Mouse (Mus musculus) left cerebral cortex, postnatal 14 days (tissue): ENCODE measurements at regions not wholly inside any gene's neighbourhood (a gene's known extent, or its start where the extent isn't known, plus 50 kb on each side); places are given as distances from the start of the nearest gene placed in this dataset.

ENCODE experiments used
- DNase-seq, 2 experiments: peaks; one replicate each; pipeline ENCODE4 v3.0.0; 2021 to 2022; ENCODE audit warnings: low spot score in 2 of 2, mixed read lengths in 1 of 2
- intact Hi-C: fragments of 180-260 bp; cut with DNase I; formaldehyde crosslinking; loops from one replicate; pipeline ENCODE4 v1.15.1; 2025

DNA sequence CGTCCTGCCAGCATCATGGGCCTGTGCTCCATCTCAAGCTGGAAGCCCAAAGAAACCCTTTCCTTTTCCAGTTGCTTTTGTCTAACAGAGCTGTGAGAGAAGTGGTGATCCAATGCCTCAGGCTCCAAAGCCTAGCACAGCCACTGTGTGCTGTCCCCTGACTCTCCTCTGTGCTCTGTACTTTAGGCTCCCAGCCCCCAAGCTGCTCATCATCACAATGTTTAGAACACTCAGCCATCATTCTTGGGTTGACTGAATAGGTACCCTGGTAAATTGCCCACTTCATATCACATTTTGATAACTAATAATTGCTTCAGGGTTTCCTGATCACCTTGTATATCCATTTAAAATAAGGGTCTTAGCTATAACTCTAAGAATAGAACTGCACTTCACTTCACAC lies 178.8 kb downstream of the Ifng start:
- intact Hi-C loops: no loop called here
- no peak for DNase-seq

DNA sequence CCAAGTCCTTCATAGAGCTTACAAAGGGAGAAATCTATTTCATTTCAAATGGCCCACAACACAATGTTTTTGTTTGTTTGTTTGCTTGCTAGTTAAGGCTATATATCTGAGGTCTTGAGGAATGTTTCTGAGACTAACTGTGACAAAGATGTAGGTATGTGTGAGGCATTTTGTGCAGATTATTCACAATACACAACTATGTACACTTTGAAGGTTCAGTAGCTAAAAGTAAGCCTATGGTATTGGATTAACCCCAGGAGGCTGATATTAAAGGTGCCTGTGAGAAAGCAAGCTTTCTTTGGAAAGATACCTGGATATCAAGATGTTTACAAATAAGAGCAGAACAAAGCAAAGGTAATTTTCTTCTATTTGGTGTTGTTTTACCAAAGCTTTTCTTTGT lies 179.8 kb downstream of the Ifng start:
- intact Hi-C loops: no loop called here
- no peak for DNase-seq

DNA sequence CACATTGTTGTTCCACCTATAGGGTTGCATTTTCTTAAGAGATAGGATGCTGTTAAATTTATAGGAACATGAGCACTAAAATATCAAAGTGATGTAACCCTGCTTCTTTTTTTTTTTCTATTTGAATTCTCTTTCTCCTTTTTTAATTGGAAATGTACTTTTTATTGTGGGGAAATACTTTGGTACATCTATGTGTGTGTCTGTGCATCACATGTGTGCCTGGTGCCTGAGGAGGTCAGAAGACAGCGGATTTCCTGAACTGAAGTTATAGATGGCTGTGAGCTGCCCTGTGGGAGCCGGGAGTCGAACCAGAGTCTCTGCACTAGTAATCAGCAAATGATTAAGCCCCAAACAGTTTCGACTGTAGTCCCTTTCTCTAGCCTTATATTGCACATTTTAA lies 180.7 kb downstream of the Ifng start:
- intact Hi-C loops: no loop called here
- no peak for DNase-seq

DNA sequence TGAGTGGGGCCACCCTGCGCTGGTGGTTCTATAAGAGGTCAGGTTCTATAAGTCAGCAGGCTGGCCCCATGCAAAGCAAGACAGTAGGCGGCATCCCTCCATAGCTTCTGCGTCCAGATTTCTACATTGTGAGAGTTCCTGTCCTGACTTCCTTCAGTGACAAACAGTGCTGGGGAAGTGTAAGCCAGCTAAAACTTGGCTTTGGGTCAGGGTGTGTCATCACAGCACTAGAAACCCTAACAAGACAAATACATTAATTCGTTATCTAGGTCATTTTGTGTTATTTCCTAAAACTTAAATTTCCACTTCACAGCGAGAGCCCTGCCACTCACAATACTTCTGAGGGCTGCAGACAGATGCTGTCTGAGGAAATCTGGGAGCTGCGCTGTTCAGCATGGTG lies 181.3 kb downstream of the Ifng start:
- DNase-seq: no peak
- intact Hi-C loops: no loop called here

DNA sequence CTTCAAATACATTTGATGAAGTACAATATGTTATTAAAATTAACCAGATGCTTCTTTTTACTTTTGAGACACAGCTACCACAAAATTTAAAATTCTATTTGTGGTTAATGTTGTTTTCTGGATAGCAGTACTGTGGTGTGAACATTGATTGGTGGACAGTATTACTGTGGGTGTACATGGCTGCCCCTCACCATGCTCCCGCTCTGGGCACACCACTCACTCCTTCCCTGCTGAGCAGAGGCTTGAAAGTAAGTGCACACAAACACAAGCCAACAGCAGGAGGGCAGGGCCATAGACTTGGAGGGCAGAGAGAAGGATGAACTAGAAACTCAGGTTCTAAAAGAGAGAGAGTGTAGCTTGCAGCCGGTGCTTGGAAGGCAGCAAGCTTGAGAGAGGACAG lies 182.1 kb downstream of the Ifng start:
- intact Hi-C loops: no loop called here
- DNase-seq: no peak

DNA sequence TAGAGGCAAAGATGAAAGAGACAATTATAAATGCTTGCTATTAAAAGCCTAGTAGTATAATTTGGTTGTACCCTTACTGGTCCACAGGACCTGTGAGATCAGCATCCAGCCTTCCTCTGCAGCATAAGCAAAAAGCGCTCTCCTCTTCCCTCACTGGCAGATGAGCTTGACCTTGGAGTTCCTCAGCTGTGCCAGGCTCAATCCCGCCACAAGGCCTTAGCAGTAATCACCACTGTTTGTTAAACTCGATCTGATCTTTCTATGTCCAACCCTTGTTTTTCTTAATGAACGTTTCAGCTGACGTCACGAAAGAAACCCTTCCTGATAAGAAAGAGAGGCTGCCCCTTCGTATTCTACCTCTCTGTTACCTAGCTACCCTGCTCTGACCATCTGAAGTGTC lies 183.5 kb downstream of the Ifng start:
- no peak for DNase-seq
- intact Hi-C loops: no loop called here

DNA sequence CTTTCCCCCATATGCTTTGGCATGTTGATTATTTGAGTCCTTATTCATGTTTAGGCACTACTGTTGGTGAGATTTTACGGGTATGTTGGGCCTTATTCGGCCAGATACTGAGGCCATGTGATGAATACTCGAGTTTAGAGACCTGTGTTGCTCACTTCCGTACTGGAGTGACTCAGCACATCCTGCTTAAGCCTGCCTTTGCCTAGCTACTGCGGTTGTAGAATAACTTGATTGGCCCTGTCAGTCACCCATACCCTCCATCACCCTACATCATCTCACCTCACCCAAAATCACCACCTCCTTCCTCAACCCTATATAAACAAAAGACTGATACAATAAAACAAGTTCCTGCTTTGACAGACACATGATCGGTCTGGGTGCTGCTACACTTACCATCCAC lies 187.2 kb downstream of the Ifng start:
- no peak for DNase-seq
- intact Hi-C loops: no loop called here

DNA sequence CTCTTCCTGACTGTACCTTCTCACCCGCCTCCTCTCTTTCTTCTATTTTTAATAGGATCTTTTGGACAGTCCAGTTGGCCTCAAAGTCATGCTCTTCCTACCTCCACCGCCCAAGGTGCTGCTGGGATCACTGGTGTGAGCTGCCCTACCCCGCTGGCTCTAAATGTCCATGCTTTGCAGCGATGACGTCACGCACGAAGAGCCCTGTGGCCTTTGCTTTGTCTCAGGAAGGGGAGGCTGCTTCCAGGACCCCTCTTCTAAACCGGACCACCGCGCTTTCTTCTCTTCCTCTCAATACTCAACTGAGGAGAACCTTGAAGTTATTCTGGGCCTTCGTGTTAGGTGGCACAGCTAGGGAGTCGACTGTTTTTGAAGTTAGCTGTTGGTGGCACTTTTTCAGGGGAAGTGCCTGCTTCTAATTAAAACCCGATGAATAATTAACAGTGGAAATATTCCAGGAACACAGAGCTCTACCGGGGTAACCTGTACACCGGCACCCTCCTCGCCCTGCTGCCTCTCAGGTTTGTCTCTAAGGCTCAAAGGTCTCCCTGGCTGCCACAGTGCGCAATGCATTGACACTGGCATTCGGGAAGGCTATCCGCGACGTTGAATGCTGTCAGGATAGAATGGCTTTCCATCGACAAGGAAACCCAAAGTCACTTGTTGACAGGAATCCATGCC lies 188.7 kb downstream of the Ifng start:
- no peak for DNase-seq
- intact Hi-C loops: no loop called here

DNA sequence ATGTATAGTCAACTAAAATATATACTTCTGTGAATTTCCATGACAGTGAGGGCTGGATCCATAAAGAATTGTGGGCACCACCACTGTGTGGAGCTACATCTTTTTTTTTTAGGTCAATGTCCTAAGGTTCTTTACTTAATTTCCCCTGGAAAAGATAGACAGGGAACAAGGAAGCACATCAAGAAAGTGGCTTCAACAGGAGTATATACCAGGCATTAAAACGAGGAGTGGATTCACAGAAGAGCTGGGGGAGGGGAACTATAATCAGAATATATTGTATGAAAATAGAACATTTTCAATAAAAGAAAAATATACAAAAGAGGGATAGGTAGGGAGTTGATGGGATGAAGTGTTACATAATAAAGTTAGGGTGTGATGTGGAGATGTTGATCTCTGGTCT lies 190.9 kb downstream of the Ifng start:
- intact Hi-C loops: no loop called here
- no peak for DNase-seq

DNA sequence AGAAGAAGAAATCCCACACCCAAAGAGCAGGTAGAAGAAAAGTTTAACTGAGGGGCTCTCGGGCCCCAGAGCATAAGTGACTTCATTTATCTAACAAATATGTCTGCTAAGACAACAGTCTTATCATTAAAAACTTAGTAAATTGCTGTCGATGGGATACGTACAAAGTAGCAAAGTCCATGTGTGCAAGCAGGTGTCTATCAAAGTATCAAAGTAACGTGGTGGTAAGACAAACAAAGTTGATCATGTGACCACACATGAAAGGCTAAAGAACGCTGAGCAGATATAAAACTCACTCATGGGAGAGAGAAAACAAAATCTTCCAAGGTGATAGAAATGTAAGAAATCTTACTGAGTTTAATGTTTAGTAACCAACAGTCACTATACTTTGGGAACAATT lies 191.3 kb downstream of the Ifng start:
- DNase-seq: no peak
- intact Hi-C loops: no loop called here

DNA sequence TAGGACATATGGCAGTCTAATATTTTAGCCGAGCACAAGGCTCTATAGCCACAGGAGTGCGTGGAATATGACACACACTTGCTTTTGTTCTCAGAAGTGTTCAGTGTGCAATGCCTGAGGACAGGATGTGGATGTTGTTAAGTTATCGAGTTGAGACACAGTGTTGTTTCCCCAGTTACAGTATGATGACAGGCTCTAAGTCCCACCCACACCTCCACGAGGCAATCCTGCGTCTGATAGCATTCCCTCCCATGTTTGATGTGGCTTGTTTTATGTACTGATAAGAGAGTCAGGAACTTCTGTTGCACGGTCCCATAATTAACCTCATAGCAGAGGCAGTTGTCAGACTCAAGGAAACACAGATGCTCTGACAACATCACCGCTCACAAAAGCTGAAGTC lies 192.6 kb downstream of the Ifng start:
- intact Hi-C loops: no loop called here
- no peak for DNase-seq

DNA sequence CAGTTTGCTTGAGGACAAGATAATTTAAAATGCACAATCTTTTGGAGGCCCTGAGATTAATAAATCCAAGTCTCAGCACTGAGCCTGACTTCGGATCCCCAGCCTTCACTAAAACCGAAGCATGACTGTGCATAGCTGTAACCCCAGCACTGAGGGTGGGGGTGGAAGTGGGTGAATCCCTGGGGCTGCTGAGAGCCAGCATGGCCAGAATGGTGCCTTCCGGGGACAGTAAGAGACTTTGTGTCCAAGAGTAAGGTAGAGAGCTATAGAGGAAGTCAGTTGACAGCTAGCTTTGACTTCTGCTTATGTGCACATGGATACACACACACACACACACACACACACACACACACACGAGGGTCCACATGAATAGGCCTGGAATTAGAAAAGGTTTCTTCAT lies 198.3 kb downstream of the Ifng start:
- intact Hi-C loops: no loop called here
- no peak for DNase-seq

DNA sequence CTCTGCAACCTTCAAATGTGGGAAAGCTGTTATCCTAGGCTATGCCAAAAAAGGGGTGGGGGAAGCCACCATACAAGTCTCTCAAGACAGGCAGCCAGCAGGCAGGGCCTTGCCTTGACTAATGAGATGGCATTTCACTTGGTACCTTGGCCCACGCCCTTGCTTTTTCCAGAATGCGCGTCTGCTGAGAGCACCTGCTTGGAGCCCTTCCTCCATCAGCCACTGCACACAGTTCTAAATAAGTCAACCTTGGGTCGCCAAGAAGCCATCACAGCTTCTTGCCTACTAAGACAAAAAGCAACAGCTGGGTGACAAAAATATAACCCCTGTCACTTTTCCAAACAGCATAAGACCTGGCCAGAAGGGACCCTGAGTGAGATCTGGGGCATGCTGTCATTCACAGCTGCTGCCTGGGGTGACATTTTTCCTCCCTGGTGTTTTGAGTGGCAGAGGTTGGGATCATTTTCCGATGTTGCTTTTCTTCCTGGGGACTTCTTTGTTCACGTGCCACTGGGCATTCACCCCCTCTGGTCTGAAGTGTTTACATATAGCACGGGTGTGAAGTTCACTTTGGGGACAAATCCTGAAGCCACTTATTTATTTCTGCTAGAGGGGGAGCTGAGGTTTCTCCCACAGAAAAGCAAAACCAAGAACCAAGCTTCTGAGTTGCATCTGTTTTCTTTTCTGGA lies 199.4 kb downstream of the Ifng start:
- intact Hi-C loops: loop anchor here (5.0 kb wide), 1 partner anchor 72 kb away; no protein-coding TSS in a partner anchor

DNA sequence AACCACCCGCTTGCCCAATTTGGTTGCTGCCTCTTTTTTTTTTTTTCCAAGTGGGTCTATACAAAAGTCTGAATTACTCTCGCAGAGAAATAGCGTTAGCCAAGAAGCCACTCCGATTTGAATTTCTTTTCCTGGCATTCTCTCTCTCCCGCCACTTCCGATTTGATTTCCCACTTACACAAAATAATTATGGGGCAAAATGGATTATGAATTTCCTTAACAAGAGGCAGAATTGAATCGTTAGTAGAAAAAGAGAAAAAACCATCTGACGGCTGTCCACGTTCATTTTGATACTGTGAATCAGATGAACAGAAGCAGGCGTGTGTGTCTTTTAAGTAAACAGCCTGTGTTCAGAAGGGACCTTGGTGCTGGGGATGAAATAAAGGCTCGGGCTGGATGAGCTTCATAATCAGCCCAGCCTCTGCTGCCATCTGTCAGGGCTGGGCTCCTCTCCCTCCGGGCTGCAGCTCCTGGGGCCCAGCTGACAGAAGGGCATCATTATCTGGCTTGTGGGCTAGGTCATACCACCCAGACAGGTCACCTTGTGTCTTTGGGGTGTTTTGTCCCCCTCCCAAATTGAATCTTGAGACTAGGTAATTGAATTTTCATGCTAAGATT lies 200.1 kb downstream of the Ifng start:
- intact Hi-C loops: loop anchor here (5.0 kb wide), 1 partner anchor 71 kb away; no protein-coding TSS in a partner anchor

More for the DNA sequence above, 199.4 kb downstream of the Ifng start:
- DNase-seq: peak; percentile 17 to 23

DNA sequence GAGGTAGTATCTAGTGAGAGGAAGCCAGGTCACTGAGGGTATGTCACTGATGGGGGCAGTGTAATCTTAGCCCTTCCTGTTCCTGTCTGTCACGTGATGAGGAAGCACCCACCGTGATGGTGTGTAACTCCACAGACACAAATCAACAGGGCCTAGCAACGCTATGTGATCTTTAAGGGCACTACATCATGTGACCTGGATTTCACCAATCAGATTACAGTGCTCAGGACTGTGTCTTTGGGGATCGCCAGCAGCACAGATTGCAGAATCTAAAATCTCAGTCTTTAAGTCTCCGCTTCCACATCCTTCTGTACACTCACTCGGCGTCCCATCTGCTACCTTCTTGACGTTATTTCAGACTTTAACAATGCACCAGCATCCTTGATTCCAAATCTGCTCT lies 202.8 kb downstream of the Ifng start:
- intact Hi-C loops: loop anchor here (5.0 kb wide), 1 partner anchor 69 kb away; no protein-coding TSS in a partner anchor
- DNase-seq: peak; percentile 42 to 43

More for the DNA sequence above, 200.1 kb downstream of the Ifng start:
- DNase-seq: peak in 1 of 2 experiments; percentile 54

DNA sequence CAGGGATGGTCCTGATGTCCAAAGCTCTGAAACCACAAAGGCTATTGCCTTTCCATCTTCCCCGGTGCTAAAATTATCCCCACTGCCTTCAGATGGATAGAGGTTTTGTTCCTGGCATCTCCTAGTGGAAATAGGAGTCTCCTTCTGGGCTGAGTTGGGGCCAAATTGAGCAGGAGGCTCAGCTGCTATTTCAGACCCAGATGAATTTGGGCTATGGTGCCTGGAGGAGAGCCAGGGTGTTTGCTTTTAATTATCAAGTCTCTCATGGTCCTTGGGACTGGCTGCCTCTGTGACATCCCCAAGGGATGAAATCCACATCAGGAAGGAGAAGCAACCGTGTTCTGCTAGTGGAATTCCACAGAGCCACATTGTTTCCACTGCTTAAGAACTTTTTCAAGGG lies 207.3 kb downstream of the Ifng start:
- intact Hi-C loops: no loop called here
- peak; percentile 16 to 24 for DNase-seq

DNA sequence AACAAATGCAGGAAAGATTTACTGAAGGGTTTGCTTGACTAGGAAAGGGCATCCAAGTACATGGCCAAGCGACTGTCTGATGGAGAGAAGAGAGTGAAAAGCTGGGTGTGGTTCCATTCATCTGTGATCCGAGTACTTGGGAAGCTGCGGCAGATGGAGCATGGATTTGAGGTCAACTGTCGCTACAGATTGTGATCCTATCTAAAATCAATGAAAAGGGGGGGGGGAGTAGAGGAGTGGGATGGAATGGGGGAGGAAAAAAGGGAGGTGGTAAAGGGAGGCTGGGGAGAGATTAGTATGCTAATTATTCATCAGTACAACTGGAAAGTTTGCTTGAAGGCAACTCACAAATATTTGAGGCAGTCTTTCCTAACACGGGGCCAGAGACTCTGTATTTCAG lies 213.4 kb downstream of the Dyrk2 start:
- no peak for DNase-seq
- intact Hi-C loops: no loop called here

DNA sequence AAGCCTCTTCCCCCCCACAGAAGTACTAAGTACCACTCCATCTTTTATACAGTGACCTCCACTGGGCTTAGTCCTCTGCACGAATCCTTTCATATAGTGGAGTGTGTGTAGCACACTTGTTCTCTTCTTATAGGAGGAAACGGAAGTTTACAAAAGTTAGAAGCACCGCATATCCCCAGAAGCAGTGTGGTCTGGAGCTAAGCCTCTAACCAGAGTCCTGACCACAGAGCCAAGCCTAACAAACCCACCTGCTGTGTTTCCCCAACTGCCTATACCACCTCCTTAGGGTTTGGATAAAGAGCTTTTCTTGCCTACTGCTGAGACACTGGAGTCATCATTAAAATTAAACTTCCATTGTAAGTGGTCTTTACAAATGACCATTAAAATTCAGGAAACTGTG lies 204.0 kb downstream of the Dyrk2 start:
- DNase-seq: no peak
- intact Hi-C loops: no loop called here

DNA sequence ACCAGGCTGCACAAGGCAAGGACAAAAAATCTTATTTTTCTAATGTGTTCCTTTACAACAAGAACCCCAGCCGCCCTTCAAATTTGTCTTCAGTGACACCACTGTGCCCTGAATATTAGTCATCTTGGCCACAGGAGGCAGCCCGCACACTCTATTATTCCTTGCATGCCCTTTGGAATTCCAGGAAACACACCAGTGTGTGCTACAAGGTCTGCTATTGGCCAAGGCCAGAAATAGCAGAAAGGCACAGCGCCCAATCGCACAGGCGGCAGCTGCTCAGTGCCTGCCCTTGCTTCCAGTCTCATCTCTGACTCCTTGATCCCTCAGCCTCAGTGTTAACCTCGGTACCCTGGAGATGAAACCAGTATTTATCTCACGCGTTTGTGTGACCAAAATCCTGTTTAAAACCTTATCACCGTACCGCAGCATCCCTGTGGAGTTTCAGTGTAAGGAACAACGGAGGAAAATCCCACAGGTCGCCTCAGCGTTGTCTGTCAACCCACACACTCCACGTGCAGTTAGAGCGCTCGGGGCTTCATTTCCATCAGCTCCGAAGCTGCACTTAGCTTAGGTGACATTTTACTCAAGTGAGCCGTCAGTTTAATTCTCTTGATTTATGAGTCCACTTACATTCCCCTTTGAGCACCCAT lies 194.1 kb downstream of the Dyrk2 start:
- DNase-seq: no peak
- intact Hi-C loops: no loop called here

DNA sequence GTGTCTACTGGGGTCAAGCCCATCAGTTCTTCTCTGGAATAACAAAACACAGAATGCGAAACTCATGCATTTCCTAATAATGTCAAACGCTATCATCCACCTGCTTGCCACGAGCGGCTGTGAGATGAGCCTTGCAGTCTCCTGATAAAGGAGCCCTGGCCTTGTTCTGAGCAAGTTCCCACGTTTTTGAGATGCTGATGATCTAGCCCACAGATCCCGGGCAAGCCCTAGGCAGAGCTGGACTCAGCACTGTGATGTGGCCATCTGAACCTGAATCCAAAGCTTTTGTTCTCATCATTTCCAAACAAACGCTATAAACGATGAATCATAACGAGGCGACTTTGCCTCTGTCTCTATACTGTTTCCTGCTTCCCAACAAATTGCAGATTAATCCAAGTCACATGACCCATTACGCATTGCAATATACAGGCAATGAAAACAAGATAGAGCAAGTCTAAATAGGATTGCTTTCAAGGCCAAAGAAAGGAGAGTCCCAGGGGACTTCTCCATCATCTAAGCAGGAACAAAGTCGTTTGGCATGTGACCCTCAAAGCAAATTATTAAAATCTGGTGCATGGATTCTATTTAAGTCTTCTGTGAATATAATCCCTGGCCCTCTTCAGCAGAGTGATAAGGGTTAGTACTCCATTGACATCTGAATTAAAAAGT lies 191.1 kb downstream of the Dyrk2 start:
- intact Hi-C loops: no loop called here

More for the DNA sequence above, 191.1 kb downstream of the Dyrk2 start:
- DNase-seq: no peak
